Mouse (Mus musculus): Measurements from ENCODE around the gene Trf.

DNA sequence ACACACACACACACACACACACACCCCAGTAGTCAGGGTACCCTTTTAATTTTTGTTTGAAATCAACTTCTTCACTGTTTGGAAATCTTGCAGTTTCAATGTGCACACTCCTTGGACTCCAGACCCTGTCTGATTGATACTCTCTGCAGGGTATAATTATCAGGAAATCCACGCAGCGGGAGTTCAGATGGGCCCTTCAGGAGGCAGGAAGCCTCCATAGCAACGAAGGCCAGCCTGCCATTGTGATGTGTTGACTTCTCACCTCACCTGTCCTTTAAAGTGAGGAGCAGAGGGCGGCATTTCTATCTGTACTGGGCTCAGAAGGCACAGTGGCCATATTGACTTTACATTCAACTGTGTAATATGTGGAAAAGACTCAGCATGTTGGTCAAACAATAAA lies 45.4 kb downstream of the Trf start:
- TF ChIP-seq GATA1 (IDR thresholded peaks at IDR 0.05; ENCODE audit: low read length) (no peak), TAL1 (IDR thresholded peaks at IDR 0.05; ENCODE audit: low read length) (no peak)
